Mouse (Mus musculus) CH12.LX (cell line): Measurements from ENCODE around the gene Ctnna3.

Experiments
- CTCF ChIP-seq, 2 experiments: IDR thresholded peaks in 1 of 2; conservative IDR thresholded peaks in 1 of 2; 2 replicates each; pipeline ENCODE4 v1.5.1; 2011 to 2012; ENCODE audit warnings: low read depth in 2 of 2, low read length in 2 of 2, improper control_type of control experiment in 1 of 2, inconsistent platforms in 1 of 2, mild to moderate bottlenecking in 1 of 2, moderate library complexity in 1 of 2
- EP300 ChIP-seq: IDR thresholded peaks from 2 replicates; pipeline ENCODE4 v1.6.1; 2011; ENCODE audit warnings: low read length, improper control_type of control experiment
- HCFC1 ChIP-seq: IDR thresholded peaks from 2 replicates; pipeline ENCODE4 v1.6.1; 2012; ENCODE audit warnings: low read depth, mild to moderate bottlenecking, inconsistent platforms, low read length, improper control_type of control experiment
- MAFK ChIP-seq: IDR thresholded peaks from 2 replicates; pipeline ENCODE4 v1.6.1; 2011; ENCODE audit warnings: low read length, improper control_type of control experiment; ENCODE audit not compliant: insufficient replicate concordance
- POLR2A ChIP-seq: IDR thresholded peaks from 2 replicates; pipeline ENCODE4 v1.6.1; 2011; ENCODE audit warnings: low read depth, mild to moderate bottlenecking, improper control_type of control experiment, low read length
- RAD21 ChIP-seq: IDR thresholded peaks from 2 replicates; pipeline ENCODE4 v1.6.1; 2011; ENCODE audit warnings: low read depth, mild to moderate bottlenecking, low read length, improper control_type of control experiment, moderate library complexity
- SIN3A ChIP-seq: IDR thresholded peaks from 2 replicates; pipeline ENCODE4 v1.6.1; 2012; ENCODE audit warnings: low read length, improper control_type of control experiment, inconsistent platforms
- USF1 ChIP-seq: IDR thresholded peaks from 2 replicates; pipeline ENCODE4 v1.6.1; 2014; ENCODE audit warnings: low read depth, mild to moderate bottlenecking, inconsistent platforms, low read length, improper control_type of control experiment
- ZC3H11A ChIP-seq: IDR thresholded peaks from 2 replicates; pipeline ENCODE4 v1.6.1; 2012; ENCODE audit warnings: low read depth, mild to moderate bottlenecking, inconsistent platforms, low read length, improper control_type of control experiment
- ZKSCAN1 ChIP-seq: IDR thresholded peaks from 2 replicates; pipeline ENCODE4 v1.6.1; 2012; ENCODE audit warnings: low read depth, inconsistent platforms, low read length, improper control_type of control experiment, borderline replicate concordance
- ZMIZ1 ChIP-seq: IDR thresholded peaks from 2 replicates; pipeline ENCODE4 v1.6.1; 2012; ENCODE audit warnings: low read depth, mild to moderate bottlenecking, inconsistent platforms, low read length, improper control_type of control experiment

DNA sequence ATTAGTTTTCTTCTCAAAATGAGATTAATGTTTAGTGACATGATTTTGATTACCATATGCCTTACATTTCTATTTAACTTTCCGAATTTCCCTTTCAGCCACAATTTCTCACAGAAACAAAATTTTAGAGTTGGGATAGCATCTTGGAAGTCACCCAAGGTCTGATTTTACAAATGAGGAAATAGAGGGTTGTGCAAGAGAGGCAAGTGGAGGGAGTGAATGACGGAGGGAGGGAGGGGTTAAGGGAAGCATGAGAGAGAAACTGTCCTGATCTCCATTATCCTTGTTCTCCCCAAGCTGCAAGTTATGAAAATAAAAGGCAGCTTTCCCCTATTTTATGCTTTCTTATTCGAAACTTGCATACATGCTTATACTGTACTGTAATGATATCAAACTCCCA lies 943.4 kb downstream of the Ctnna3 start:
- no peak for TF ChIP-seq POLR2A
- no peak for TF ChIP-seq ZKSCAN1
- no peak for TF ChIP-seq RAD21
- TF ChIP-seq MAFK: no peak
- TF ChIP-seq CTCF (conservative IDR thresholded peaks at IDR 0.05 in 1 of 2, IDR thresholded peaks at IDR 0.05 in 1 of 2; ENCODE audit: low read depth in 2 of 2, low read length in 2 of 2): no peak
- no peak for TF ChIP-seq ZMIZ1
- TF ChIP-seq ZC3H11A: no peak
- no peak for TF ChIP-seq USF1
- no peak for TF ChIP-seq EP300
- TF ChIP-seq HCFC1: no peak
- no peak for TF ChIP-seq SIN3A
